Mouse (Mus musculus): Measurements from ENCODE around the gene Schip1.

Schip1 gene

DNA sequence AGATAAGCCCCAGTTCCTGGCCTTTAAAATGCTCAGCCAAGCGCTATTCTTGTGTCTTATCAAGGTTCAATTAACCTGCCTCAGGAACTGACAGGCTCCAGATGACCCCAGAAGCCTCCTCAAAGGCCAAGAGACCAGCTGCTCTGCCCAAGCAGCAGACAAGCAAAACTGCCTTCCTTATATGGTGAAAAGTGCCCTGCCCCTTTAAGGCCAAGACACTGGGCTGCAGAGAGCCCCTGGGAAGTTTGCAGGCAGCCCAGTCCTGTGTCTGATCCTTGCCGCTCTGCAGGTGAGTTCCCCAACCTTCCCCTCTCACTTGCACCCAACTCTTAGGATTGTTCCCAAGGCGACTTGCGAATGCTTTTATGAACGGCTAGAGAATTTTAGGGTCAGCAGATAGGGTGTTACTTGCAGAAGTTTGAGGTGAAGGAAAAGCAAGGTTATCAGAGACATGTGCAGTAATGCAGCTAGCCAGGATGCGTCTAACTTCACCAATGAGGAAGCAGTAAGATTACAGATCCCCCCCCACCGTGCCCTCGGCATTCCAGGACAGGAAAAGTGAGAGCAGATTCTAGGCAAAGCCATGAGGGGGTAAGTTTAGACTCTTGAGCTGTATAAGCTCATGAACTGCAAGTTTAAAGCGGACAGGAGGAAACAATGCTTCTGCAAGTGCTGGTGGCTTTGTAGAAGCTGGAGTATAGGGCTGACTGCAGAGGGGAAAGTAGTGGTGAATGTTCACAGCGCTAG, 403.5 kb downstream of the Schip1 start:
- intact Hi-C loops (cut with DNase I) = no loop called here

- intact Hi-C loops (cut with DNase I) = no loop called here
Observed at GRCm38 (mm10) chr3:68469643-68470042, 405.0 kb downstream of the Schip1 start.

- intact Hi-C loops (cut with DNase I) = no loop called here
Observed at GRCm38 (mm10) chr3:68470061-68470460, 405.5 kb downstream of the Schip1 start.

DNA sequence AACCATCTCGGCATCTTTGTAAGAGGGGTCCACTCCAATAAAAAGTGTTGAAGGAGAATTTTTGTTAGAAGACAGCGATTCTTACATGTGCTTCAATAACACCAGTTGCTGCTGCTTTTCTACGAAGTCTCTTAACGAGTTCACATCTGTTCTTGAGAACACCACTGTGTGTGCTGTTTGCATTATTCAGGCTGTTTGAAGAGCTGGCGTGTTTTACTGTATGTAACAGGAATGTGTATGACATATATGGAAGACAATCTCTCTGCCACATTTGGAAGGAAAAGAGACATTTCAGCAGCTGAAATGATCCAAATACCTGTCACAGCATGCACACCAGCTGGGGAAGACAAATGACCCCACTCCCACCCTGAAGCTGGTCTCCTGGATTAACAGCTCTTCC, 406.0 kb downstream of the Schip1 start:
- intact Hi-C loops (cut with DNase I) = no loop called here

GRCm38 (mm10) chr3:68476336-68476735, 411.7 kb downstream of the Schip1 start:
- intact Hi-C loops (cut with DNase I) = no loop called here

DNA sequence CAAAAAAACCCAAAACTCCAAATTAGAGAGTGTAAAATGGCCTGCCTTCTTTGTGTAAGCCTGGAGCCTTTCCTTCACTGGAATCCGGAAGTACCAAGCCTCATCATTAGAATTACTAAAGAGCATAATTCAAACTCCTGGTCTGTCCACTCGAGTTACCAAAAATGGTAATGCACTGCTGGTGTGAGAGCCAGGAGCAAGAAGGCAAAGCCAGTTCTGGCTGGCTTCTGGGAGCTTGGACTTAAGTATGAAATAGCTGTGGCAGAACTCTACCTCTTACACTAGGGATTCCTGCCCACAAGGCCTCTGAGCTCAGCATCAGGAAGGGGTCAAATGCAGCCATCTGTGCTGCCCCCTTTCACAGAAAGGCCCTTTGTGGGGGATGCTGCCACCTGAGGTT, 412.9 kb downstream of the Schip1 start:
- intact Hi-C loops (cut with DNase I) = no loop called here

DNA sequence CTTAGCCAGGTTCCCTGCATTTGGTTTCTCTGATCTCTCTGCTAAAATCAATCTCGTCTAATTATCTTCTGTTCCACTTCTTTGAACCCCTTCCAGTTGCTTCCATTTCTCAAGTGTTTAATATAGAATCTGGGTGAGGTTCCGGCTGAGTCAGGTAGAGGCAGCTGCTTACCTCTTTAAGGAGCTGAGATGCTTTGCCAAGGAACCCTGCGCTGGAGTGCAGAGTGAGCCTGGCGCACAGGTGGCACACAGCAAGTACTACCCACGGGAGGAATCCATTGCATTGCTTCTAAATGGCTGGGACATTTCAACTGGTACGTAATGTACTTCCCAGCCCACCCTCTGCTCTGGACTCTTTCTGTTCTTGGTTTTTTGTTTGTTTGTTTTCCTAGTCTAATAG, 414.7 kb downstream of the Schip1 start:
- intact Hi-C loops (cut with DNase I) = no loop called here

GRCm38 (mm10) chr3:68483517-68483916, 418.9 kb downstream of the Schip1 start:
- intact Hi-C loops (cut with DNase I) = no loop called here

DNA sequence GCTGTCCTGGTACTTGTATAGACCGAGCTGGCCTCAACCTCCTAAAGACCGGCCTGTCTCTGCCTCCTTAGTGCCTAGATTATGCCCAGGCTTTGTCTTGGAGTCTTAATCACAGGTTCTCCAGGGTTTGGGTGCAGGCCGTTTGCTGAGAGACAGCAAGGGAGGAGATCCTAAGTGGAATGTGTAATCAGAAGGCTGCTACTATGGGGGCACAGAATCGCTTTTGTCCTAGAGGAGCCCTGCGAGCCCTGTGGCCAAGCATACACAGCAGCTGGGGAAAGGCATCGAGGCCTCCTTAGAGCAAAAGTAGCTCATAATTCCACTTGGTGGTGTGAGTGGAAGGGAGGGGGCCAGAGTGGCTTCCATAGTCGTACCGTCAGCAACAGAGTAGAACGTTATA, 419.4 kb downstream of the Schip1 start:
- intact Hi-C loops (cut with DNase I) = no loop called here

GRCm38 (mm10) chr3:68484561-68484960, 420.0 kb downstream of the Schip1 start:
- intact Hi-C loops (cut with DNase I) = no loop called here

DNA sequence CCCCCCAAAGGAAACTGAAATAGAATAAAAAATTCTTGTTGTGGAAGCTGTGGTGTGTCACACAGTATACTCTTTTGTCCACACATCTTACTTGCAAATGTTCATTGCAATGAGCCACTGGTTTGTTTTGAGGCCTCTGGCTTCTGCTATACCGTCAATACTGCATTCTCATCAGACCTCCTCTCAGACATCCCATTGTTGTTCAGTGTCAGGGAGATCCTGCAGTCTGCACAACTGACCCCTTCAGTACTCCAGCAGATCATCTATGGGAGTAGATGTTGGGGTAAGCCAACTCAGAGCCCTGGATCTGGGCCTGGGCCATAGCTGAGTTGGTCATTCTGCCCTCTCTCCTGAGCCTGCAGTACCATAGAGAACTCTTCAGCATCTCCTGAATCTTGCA, 423.0 kb downstream of the Schip1 start:
- intact Hi-C loops (cut with DNase I) = no loop called here

GRCm38 (mm10) chr3:68488316-68488715, 423.7 kb downstream of the Schip1 start:
- intact Hi-C loops (cut with DNase I) = no loop called here

DNA sequence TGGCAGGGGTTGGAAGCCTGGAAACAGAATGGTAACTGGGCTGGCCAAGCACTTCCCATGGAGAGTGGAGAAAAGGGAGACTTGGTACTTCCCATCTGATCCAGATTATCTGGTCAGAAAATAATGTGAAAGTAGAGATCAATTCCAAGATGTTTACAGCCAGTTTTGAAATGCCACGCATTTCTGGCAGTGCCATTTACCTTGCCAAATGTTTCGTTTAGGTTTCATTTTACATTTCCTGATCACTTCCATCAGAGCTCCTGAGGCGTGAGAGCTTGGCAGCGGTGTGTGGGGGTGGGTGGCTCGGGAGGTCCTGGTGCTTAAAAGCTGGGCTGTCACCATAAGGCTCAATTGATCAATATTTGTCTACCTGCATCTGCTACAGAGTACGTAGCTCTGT, 426.9 kb downstream of the Schip1 start:
- intact Hi-C loops (cut with DNase I) = loop anchor here (10.0 kb wide), 1 partner anchor 53 kb away; no protein-coding TSS in a partner anchor

DNA sequence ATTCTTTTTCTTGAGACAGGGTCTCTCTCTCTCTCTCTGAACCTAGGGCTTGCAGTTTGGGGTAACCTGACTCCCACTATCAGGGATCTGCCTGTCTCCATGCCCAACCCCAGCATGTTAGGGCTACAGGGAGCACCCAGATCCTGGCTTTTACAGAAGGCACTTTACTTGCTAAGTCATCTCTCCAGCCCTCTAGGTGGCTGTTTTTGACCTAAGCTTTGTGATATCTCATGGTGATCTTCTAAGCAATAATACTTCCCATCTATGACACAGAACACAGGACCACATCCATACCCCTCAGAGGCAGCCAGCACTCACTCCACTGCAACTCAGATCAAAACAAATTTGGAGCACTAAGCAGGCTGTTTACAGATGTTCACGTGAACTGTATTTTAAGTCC, 427.5 kb downstream of the Schip1 start:
- intact Hi-C loops (cut with DNase I) = loop anchor here (10.0 kb wide), 1 partner anchor 53 kb away; no protein-coding TSS in a partner anchor

GRCm38 (mm10) chr3:68492513-68492912, 427.9 kb downstream of the Schip1 start:
- intact Hi-C loops (cut with DNase I) = loop anchor here (10.0 kb wide), 1 partner anchor 52 kb away; no protein-coding TSS in a partner anchor

GRCm38 (mm10) chr3:68493170-68493585, 428.6 kb downstream of the Schip1 start:
- intact Hi-C loops (cut with DNase I) = loop anchor here (10.0 kb wide), 1 partner anchor 52 kb away; no protein-coding TSS in a partner anchor

DNA sequence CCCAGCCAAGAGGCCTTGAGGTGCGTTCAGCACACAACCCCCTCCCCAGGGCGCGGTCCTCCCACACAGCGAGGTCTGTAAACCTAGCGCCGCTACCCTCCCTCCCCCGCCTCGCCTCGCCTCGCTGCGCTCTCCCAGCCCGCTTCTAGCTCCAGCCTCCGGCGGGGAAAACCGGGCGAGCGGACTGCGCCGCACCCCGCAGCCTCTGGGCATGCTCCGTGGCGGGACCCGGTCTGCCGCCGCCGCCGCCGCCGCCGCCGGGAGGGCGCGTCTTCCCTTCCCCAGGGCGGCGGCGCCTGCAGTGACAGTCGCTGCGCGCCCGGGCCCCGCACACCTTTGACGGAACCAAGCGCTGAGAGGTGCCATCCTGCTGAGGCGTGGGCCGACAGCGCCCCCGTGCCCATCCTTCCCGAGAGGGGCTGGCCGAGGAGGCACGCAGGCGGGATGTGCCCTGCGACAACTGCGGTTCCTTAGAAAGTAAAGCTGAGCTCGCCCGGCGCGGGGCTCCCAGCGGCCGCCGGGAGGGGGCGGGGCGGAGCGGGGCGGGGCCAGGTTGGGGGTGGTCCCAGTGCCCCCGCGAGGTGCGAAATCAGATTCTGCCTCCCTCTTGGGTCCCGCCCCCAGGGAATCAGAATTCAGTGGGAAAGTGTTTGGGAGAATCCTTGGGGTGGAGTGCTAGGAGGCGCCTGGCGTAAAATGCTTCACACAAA, 429.1 kb downstream of the Schip1 start:
- intact Hi-C loops (cut with DNase I) = loop anchor here (10.0 kb wide), 1 partner anchor 51 kb away; no protein-coding TSS in a partner anchor

DNA sequence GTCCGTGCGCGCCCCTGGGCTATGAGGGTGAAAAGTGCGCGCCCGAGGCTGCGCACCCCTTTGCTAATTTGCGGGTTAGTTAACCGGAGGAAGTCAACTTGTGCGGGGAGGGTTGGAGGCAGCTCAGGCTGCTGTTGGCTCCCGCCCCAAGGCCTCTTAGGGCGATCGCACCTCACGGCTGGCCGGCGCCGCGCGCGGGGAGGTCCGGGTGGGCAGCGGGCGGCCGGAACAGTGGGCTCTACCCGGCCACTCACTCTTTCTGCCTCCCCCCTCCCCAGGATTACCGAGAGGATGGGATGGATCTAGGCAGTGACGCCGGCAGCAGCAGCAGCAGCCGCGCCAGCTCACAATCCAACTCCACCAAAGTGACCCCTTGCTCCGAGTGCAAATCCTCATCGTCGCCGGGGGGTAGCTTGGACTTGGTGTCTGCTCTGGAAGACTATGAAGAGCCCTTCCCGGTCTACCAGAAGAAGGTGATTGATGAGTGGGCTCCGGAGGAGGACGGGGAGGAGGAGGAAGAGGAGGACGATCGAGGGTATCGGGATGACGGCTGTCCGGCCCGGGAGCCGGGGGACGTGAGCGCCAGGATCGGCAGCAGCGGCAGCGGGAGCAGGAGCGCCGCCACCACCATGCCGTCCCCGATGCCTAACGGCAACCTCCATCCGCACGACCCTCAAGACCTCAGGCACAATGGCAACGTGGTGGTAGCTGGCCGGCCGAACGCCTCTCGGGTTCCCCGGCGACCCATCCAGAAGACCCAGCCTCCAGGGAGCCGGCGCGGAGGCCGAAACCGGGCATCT, 429.9 kb downstream of the Schip1 start:
- intact Hi-C loops (cut with DNase I) = loop anchor here (10.0 kb wide), 1 partner anchor 50 kb away; no protein-coding TSS in a partner anchor

DNA sequence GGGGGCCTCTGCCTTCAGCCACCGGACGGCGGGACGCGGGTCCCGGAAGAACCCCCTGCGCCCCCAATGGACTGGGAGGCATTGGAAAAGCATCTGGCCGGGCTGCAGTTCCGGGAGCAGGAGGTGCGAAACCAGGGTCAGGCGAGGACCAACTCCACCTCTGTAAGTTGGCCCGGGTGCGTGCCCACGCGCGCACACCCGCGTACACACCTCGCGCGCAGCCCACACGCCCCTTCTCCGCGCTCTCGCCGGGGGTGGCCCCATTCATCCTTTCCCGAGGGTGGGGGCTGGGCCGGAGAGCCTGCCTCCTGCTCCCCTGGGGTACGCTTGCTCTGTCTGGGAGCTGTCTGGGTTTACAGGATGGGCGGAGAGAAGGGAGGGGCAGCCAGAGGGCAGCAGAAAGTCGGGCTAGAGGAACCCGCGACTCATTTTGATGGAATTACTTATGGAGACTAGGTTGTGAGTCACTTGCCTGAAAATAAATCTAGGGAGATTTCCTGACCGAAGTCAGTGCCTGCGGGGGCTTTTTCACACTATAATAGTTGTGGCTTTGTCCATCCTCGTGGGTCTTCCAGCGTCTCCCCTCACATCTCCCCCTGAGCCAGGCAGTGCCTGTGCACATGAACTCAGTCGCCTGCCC, 430.6 kb downstream of the Schip1 start:
- intact Hi-C loops (cut with DNase I) = loop anchor here (10.0 kb wide), 1 partner anchor 50 kb away; no protein-coding TSS in a partner anchor

DNA sequence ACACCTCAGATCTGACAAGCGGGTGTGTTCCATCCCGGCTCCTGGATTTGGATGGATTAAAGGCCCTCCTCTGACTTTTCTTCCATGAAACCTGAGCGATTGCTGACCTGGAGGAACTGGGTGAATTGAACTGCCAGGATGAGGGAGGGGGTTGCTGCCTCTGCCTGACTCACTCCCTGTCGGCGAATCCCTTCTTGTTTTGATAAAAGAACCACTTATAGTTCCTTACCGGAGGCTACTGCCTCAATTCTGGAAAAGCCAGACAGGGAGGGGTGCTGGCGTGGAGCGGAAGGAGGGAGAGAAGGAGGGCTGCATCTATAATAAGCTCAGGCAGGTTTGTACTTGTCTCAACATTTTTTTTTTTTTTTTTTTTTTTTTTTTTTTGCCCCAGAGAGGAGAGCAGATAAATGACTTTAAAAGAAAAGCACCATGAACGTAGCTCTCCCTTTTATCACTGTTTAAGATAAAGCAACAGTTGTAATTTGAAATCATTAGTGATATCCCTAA, 431.2 kb downstream of the Schip1 start:
- intact Hi-C loops (cut with DNase I) = loop anchor here (10.0 kb wide), 1 partner anchor 49 kb away; no protein-coding TSS in a partner anchor

DNA sequence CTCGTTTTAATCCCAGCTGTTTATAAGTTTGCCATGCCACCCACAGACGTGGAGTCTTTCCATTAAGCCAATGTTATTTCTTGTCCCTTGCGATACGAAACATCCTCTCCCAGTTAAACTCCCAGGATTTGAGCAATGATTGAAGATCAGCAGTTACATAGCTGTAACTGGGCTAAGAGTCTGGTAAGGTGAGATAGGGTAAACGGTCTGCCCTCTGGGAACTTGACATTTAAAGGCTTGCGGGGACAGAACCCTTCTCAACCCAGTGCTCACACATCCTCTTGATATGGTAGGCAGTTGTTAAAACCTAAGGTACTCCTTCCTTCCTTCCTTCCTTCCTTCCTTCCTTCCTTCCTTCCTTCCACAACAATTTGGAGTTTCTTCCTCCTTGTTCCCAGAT, 431.9 kb downstream of the Schip1 start:
- intact Hi-C loops (cut with DNase I) = loop anchor here (10.0 kb wide), 1 partner anchor 48 kb away; no protein-coding TSS in a partner anchor

All from adrenal gland (tissue).